Mouse (Mus musculus) spleen, adult 2 months (tissue): ENCODE data around the gene Pdzk1ip1. TPM values are rescaled to one million over a fixed set of nuclear protein-coding genes. Genes with fewer than 3 reads are reported as not detected.

Experiments
- DNase-seq, 2 experiments: peaks; one replicate each; pipeline versions ENCODE4 v3.0.0 to v3.0.0-alpha.2; 2012 to 2021; ENCODE audit warnings: low spot score in 2 of 2, low read depth in 1 of 2
- H3K27ac ChIP-seq: fragments of 200-500 bp; 2 replicates; pipeline ENCODE4 v1.5.1; 2012; ENCODE audit warnings: low read length, inconsistent platforms; ENCODE audit not compliant: insufficient read depth
- H3K27me3 ChIP-seq: fragments of 200-500 bp; 2 replicates; pipeline ENCODE4 v1.6.1; 2012; ENCODE audit warnings: mild to moderate bottlenecking, moderate library complexity, low read length, inconsistent platforms; ENCODE audit not compliant: control insufficient read depth, insufficient read depth
- H3K36me3 ChIP-seq: fragments of 200-500 bp; 2 replicates; pipeline ENCODE4 v1.6.1; 2012; ENCODE audit warnings: mild to moderate bottlenecking, low read length, inconsistent platforms; ENCODE audit not compliant: control insufficient read depth, insufficient read depth
- H3K4me1 ChIP-seq: fragments of 200-500 bp; 2 replicates; pipeline ENCODE4 v1.6.1; 2011; ENCODE audit warnings: inconsistent platforms; ENCODE audit not compliant: control insufficient read depth, insufficient read depth, insufficient read length
- H3K4me3 ChIP-seq: fragments of 200-500 bp; 2 replicates; pipeline ENCODE4 v1.5.1; 2011; ENCODE audit warnings: mild to moderate bottlenecking, inconsistent platforms; ENCODE audit not compliant: insufficient read depth, insufficient read length; ENCODE audit errors: extremely low read depth
- CTCF ChIP-seq: fragments of 200-500 bp; IDR thresholded peaks from 2 replicates; pipeline ENCODE4 v1.5.1; 2011; ENCODE audit warnings: mild to moderate bottlenecking, inconsistent platforms; ENCODE audit not compliant: insufficient read depth, insufficient read length, insufficient replicate concordance; ENCODE audit errors: extremely low read depth
- POLR2A ChIP-seq: fragments of 200-500 bp; IDR thresholded peaks from 2 replicates; pipeline ENCODE4 v1.6.1; 2011; ENCODE audit warnings: low read depth, low read length, inconsistent platforms
- WGBS: fragments of 180-500 bp; shearing (Covaris S2); methylation state at CpG from one replicate; pipeline ENCODE4 v1.1.7; 2018; 5-methylcytosine and 5-hydroxymethylcytosine counted together
- polyA plus RNA-seq: library from polyadenylated mRNA; depleted of rRNA; stranded (reverse); fragments of >200 nt; gene quantifications from 2 replicates; pipeline ENCODE4 v1.2.3, GENCODE M21; 2012

Gene Pdzk1ip1
- polyA plus RNA-seq, 1 experiment = 89.6 TPM

DNA sequence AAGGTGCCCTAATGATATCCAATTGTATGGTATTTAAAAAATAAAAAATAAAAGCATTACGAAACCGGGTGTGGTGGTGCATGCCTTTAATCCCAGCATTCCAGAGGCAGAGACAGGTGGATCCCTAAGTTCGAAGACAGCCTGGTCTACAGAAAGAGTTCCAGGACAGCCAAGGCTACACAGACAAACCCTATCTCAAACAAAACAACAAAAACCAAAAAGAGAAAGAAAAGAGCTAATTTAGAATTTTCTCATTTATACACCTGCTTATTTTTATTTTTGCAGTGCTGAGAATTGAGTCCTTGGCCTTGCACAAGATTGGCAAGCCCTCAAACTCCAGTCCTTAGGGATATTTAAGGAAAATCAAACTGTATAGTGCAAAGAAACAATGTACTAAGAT, 32.8 kb upstream of the Pdzk1ip1 start:
- TF ChIP-seq CTCF (no peak), POLR2A (no peak)
- 85% methylated on average over 3 of the region's 3 CpGs for WGBS
- no peak overlapping the region; the same call in 1 of the 2 replicates for H3K4me3 ChIP-seq

GRCm38 (mm10) chr4:115056371-115056920, 32.1 kb upstream of the Pdzk1ip1 start, which contains the start of gene Tal1:
Gene Tal1 (plus strand): TSS chr4:115056426.
- H3K27me3 ChIP-seq = peaks cover 30% of the 10 kb centered on the region
- no peak for DNase-seq

More for the DNA sequence above, 32.8 kb upstream of the Pdzk1ip1 start:
- DNase-seq = no peak
- H3K27ac ChIP-seq = no peak overlapping the region
- no peaks in the 10 kb centered on the region for H3K36me3 ChIP-seq
- H3K4me1 ChIP-seq = no peaks in the 10 kb centered on the region; the same call in 1 of the 2 replicates
- H3K27me3 ChIP-seq = peaks cover 30% of the 10 kb centered on the region

DNA sequence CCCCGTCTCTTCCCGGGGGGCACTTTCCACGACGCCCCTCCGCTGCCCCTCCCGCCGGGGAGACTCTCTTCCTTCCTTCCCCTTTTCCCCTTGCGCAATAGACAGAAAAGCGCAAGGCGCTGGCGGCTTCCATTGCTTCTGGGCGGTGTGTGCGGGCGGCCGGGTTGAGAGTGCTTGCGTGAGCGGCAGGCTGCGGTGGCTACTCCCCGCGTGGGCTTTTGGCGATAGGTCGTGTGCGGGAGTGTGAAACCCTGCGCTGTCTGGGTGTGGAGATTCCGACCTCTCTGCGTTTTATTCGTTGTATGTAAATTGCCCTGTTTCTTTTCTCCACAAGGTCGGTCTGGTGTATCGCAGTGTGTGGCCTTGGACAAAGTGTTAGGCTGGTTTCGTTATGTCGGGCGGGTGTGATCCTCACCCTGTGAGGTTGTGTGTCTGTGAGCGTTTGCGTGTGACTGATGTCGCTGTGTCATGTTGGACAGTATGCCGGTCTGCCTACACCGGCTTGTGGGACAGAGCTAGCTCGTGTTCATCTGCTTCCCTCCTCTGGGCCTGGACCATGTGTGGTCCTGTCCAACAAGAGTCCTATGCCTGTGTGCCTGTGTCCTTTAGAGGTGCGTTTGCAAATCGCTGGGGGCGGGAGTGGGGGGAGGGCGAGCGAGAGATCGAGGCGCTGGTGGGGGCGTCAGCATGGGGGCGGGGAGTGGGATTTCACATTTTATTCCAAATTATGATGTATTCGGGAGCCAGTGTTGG, 31.4 kb upstream of the Pdzk1ip1 start:
- WGBS = under 1% methylated on average over 47 of the region's 48 CpGs
- no peak for DNase-seq
- no peaks in the 10 kb centered on the region; the same call in 1 of the 2 replicates for H3K4me1 ChIP-seq
- TF ChIP-seq POLR2A (no peak), CTCF (no peak)
- peak overlapping the region; percentile 52; the same call in 1 of the 2 replicates for H3K27ac ChIP-seq
- H3K36me3 ChIP-seq = no peaks in the 10 kb centered on the region
- peaks cover 30% of the 10 kb centered on the region for H3K27me3 ChIP-seq
- H3K4me3 ChIP-seq = peak overlapping the region; percentile 44

More at GRCm38 (mm10) chr4:115056371-115056920, 32.1 kb upstream of the Pdzk1ip1 start, which contains the start of gene Tal1:
- 3% methylated on average over 60 of the region's 60 CpGs for WGBS
- no peak for TF ChIP-seq CTCF
- TF ChIP-seq POLR2A = no peak
- Histone ChIP-seq H3K4me3 (peak within 1 kb of the TSS; percentile 44), H3K27ac (peak within 1 kb of the TSS; percentile 49; the same call in 1 of the 2 replicates), H3K36me3 (no peaks in the 10 kb centered on the region), H3K4me1 (no peaks in the 10 kb centered on the region; the same call in 1 of the 2 replicates)

DNA sequence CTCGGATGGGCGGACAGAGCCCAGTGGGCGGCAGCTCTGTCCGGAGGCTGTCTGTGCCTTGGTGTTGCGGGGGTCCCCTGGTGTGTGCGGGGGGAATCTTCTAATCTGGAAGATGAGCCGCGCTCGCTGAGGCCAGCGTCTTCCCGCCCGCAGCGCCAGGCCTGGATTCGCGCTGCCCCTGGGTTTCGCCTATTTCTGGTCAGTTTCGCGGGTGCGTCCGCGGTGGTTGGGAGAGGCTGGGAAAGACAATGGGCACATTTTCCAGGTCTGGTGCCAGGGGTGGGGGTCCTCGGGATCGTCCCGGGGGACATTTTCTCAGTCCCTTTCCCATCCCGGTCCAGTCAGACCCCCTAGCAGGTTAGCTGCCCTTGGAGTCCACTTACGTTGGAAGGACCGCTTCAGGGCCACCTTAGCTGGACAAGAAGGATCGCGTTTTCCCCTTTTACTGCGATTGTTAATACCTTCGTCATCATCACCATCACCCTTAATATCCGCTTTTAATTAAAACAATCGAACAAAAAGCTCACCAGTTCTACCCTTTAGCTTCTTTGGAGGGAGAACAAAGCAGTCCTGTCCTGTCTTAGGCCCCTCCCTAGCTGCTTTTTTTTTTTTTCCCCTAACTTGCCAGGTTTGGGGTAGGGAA, 30.7 kb upstream of the Pdzk1ip1 start:
- no peak for DNase-seq
- WGBS = 2% methylated on average over 33 of the region's 33 CpGs
- Histone ChIP-seq H3K4me1 (peaks cover under 1% of the 10 kb centered on the region; the same call in 1 of the 2 replicates), H3K4me3 (peak overlapping the region; percentile 44; the same call in 1 of the 2 replicates), H3K27me3 (peaks cover 28% of the 10 kb centered on the region), H3K36me3 (no peaks in the 10 kb centered on the region), H3K27ac (peak overlapping the region; percentile 52; the same call in 1 of the 2 replicates)
- TF ChIP-seq CTCF (no peak), POLR2A (no peak)

- Histone ChIP-seq H3K27me3 (peaks cover 33% of the 10 kb centered on the region), H3K36me3 (no peaks in the 10 kb centered on the region), H3K27ac (no peak overlapping the region), H3K4me3 (peak overlapping the region; percentile 44), H3K4me1 (peaks cover 5% of the 10 kb centered on the region)
- no peak for DNase-seq
- TF ChIP-seq CTCF (no peak), POLR2A (no peak)
- 3% methylated on average over 20 of the region's 20 CpGs for WGBS
These were observed 30.2 kb upstream of the Pdzk1ip1 start for GRCm38 (mm10) chr4:115058317-115058761.

DNA sequence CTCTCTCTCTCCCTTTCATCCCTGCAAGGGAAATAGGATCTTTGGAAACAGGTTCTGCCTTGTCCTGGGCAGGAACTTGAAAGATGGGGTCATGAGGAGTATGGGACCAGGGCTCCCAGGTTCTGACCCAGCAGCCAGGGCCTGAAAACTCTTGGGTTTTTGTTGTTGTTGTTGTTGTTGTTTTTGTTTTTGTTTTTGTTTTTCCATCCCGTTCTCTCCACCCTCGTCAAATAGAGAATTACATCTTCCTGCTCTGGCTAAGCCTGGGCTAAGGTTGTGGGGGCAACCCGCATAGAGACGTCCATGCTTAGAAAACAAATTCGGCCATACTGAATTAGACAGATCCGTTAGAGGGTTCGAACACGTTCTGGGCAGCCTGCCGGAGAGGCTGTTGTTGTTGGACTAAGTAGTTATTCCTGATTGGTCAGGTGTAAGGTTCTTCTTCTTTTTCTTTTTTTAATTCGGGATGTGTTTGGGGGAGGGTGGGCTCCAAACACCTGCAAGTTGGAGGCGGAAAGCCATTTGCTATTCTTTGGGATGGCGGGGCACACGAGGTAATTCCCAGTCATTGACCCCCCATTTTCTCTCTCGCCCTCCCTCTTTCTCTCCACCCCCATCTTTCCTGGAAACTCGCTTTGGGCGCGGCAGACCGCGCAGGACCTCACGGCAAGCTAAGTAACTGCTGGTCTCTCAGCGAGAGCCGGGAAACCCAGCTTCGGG, 29.5 kb upstream of the Pdzk1ip1 start:
- DNase-seq = no peak
- TF ChIP-seq CTCF (no peak), POLR2A (no peak)
- Histone ChIP-seq H3K4me1 (peaks cover 5% of the 10 kb centered on the region), H3K27me3 (peaks cover 36% of the 10 kb centered on the region), H3K27ac (peak overlapping the region; percentile 57; the same call in 1 of the 2 replicates), H3K36me3 (no peaks in the 10 kb centered on the region), H3K4me3 (peak overlapping the region; percentile 34; the same call in 1 of the 2 replicates)
- 31% methylated on average over 23 of the region's 23 CpGs for WGBS
